Mouse (Mus musculus) T-cell, adult 2 months (primary cell): ENCODE results near the gene Tex38.

ENCODE experiments used
- DNase-seq: peaks from one replicate; pipeline ENCODE4 v3.0.0; 2022; ENCODE audit warnings: low spot score

Gene Tex38

GRCm38 (mm10) chr4:115780918-115781317 lies at the start of gene Tex38:
Gene Tex38, minus strand, starts transcription at chr4:115781018.
- DNase-seq: no peak

- DNase-seq: no peak
Observed at GRCm38 (mm10) chr4:115830491-115830890, 49.7 kb upstream of the Tex38 start.

- DNase-seq: no peak
Observed at GRCm38 (mm10) chr4:115828572-115828902, 47.7 kb upstream of the Tex38 start.

- DNase-seq: peak; percentile 50
Observed at GRCm38 (mm10) chr4:115827888-115828571, 47.2 kb upstream of the Tex38 start, which contains the start of gene Mob3c. Gene Mob3c, plus strand, starts transcription at chr4:115828092.

- DNase-seq: no peak
Observed at GRCm38 (mm10) chr4:115827535-115827887, 46.7 kb upstream of the Tex38 start.

- no peak for DNase-seq
Observed at GRCm38 (mm10) chr4:115827066-115827465, 46.2 kb upstream of the Tex38 start.

GRCm38 (mm10) chr4:115825271-115825670 lies 44.5 kb upstream of the Tex38 start:
- no peak for DNase-seq

- no peak for DNase-seq
Observed at GRCm38 (mm10) chr4:115824178-115824577, 43.4 kb upstream of the Tex38 start.

- no peak for DNase-seq
Observed at GRCm38 (mm10) chr4:115821928-115822327, 41.1 kb upstream of the Tex38 start.

GRCm38 (mm10) chr4:115821431-115821830 lies 40.6 kb upstream of the Tex38 start:
- no peak for DNase-seq

GRCm38 (mm10) chr4:115820944-115821343 lies 40.1 kb upstream of the Tex38 start:
- DNase-seq: no peak

- DNase-seq: no peak
Observed at GRCm38 (mm10) chr4:115820199-115820598, 39.4 kb upstream of the Tex38 start.

- no peak for DNase-seq
Observed at GRCm38 (mm10) chr4:115815606-115816005, 34.8 kb upstream of the Tex38 start.

- no peak for DNase-seq
Observed at GRCm38 (mm10) chr4:115812326-115812725, 31.5 kb upstream of the Tex38 start.

GRCm38 (mm10) chr4:115799981-115800380 lies 19.2 kb upstream of the Tex38 start:
- DNase-seq: no peak

GRCm38 (mm10) chr4:115795360-115795759 lies 14.5 kb upstream of the Tex38 start:
- no peak for DNase-seq

- no peak for DNase-seq
Observed at GRCm38 (mm10) chr4:115790864-115791263, 10.0 kb upstream of the Tex38 start.

- DNase-seq: no peak
Observed at GRCm38 (mm10) chr4:115785511-115786034, 4.8 kb upstream of the Tex38 start.

- peak; percentile 74 for DNase-seq
Observed at GRCm38 (mm10) chr4:115784769-115785510, 4.1 kb upstream of the Tex38 start, which contains the start of gene Atpaf1. Gene Atpaf1, plus strand, starts transcription at chr4:115784812.

- DNase-seq: no peak
Observed at GRCm38 (mm10) chr4:115782026-115782805, 1.4 kb upstream of the Tex38 start.

- no peak for DNase-seq
Observed at GRCm38 (mm10) chr4:115780269-115780668, 549 bp downstream of the Tex38 start.

GRCm38 (mm10) chr4:115777627-115778026 lies 3.2 kb downstream of the Tex38 start:
- no peak for DNase-seq

GRCm38 (mm10) chr4:115775056-115775455 lies 5.8 kb downstream of the Tex38 start:
- no peak for DNase-seq
